In the genomic region with DNA sequence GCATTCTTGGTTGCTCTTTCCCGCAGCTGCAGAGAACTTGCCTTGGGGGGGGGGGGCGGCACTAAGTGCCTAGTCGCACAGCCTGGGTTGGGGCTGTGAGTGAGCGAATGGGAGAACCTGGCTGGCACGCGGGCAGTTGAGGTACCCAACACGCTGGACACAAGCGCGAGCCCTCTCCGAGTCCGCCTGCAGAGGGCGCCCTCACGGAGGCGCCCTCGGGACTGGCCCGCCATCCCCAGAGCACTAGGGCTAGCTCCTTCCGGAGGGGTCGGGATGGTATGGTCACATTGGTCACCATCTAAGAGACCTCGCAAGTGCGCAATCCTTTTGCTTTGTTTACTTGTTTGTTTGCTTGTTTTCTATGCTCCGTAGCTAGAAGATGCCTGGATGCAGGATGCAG, we compare ENCODE assay signal across 9 mouse cellular contexts. TPM values are rescaled to one million over a fixed set of nuclear protein-coding genes. Genes with fewer than 3 reads are reported as not detected.
A peak's percentile ranks its signal among the peaks of the same experiment; 100 is the strongest.
DNase-seq lines count a peak whose midpoint lies in the region; ATAC-seq lines count a peak whose summit lies in the region.
"Had no signal": no experiment of that assay in that cellular context is flagged by ENCODE, and none has a peak within 500 bp of the region (broad histone marks: within the 10 kb centered on the region; RNA-seq: fewer than 3 reads in every experiment).

No protein-coding gene starts in this region.

- peak overlapping the region; percentile 55 for H3K4me2 ChIP-seq in lung, embryonic 16.5 days (ENCODE audit: low read depth, low read length)
- H3K4me2 ChIP-seq in embryonic facial prominence, embryonic 13.5 days: peak overlapping the region; percentile 88
- peak overlapping the region; percentile 60 for H3K4me2 ChIP-seq in intestine, embryonic 15.5 days (replicated peaks)
- H3K4me2 ChIP-seq: liver, embryonic 15.5 days had no signal

- no peak overlapping the region for H3K9ac ChIP-seq in lung, embryonic 16.5 days (ENCODE audit: low read length)
- H3K9ac ChIP-seq in embryonic facial prominence, embryonic 13.5 days: peak overlapping the region; percentile 79
- no peak overlapping the region for H3K9ac ChIP-seq in intestine, embryonic 15.5 days
- H3K9ac ChIP-seq: liver, embryonic 15.5 days had no signal

- intact Hi-C loops in gastrocnemius, postnatal 14 days (cut with DNase I; ENCODE audit: low total_unique reads): loop anchor here (10.0 kb wide), 1 partner anchor 270 kb away; a partner anchor contains a TSS

- WGBS in lung, embryonic 16.5 days: 2% methylated on average over 19 of the region's 21 CpGs
- WGBS in embryonic facial prominence, embryonic 13.5 days: under 1% methylated on average over 19 of the region's 21 CpGs
- WGBS in intestine, embryonic 15.5 days: 1% methylated on average over 20 of the region's 21 CpGs

- no peak overlapping the region for H3K27ac ChIP-seq in lung, embryonic 16.5 days (ENCODE audit: low read length)
- H3K27ac ChIP-seq in embryonic facial prominence, embryonic 13.5 days: peak overlapping the region; percentile 89
- H3K27ac ChIP-seq in intestine, embryonic 15.5 days: no peak overlapping the region
- H3K27ac ChIP-seq: liver, embryonic 15.5 days had no signal

- peaks cover 14% of the 10 kb centered on the region for H3K4me1 ChIP-seq in lung, embryonic 16.5 days (replicated peaks; ENCODE audit: control insufficient read depth, insufficient read depth, low read length)
- H3K4me1 ChIP-seq in embryonic facial prominence, embryonic 13.5 days: peaks cover 32% of the 10 kb centered on the region
- H3K4me1 ChIP-seq in intestine, embryonic 15.5 days (replicated peaks): peaks cover 17% of the 10 kb centered on the region

- peak overlapping the region; percentile 34 for H3K4me3 ChIP-seq in lung, embryonic 16.5 days (ENCODE audit: low read length)
- peak overlapping the region; percentile 50 for H3K4me3 ChIP-seq in embryonic facial prominence, embryonic 13.5 days
- H3K4me3 ChIP-seq in intestine, embryonic 15.5 days (replicated peaks): peak overlapping the region; percentile 19
- H3K4me3 ChIP-seq: liver, embryonic 15.5 days had no signal

- H3K27me3 ChIP-seq in lung, embryonic 16.5 days (ENCODE audit: control insufficient read depth, insufficient read depth, low read depth, low read length): peaks cover 72% of the 10 kb centered on the region
- peaks cover 72% of the 10 kb centered on the region for H3K27me3 ChIP-seq in embryonic facial prominence, embryonic 13.5 days
- H3K27me3 ChIP-seq in intestine, embryonic 15.5 days (replicated peaks): peaks cover 67% of the 10 kb centered on the region

- DNase-seq in lung, postnatal 10 days: no peak
- DNase-seq in mesoderm, embryonic 11.5 days (ENCODE audit: low read depth, low spot score): peak; percentile 79
- no peak for DNase-seq in gastrocnemius, postnatal 14 days

- no peaks in the 10 kb centered on the region for H3K9me3 ChIP-seq in lung, embryonic 16.5 days (ENCODE audit: control insufficient read depth, low read length)
- no peaks in the 10 kb centered on the region for H3K9me3 ChIP-seq in embryonic facial prominence, embryonic 13.5 days
- H3K9me3 ChIP-seq in intestine, embryonic 15.5 days: no peaks in the 10 kb centered on the region
- H3K9me3 ChIP-seq: liver, embryonic 15.5 days had no signal

- ATAC-seq in lung, embryonic 16.5 days (ENCODE audit: low read depth): peak; percentile 47; the same call in 1 of the 2 replicates
- no peak; the same call in 1 of the 2 replicates for ATAC-seq in embryonic facial prominence, embryonic 13.5 days (ENCODE audit: insufficient number of reproducible peaks, insufficient read depth, low FRiP score, low TSS enrichment, low read depth)
- ATAC-seq in intestine, embryonic 15.5 days: peak; percentile 55
- ATAC-seq in CD4-positive, CD25-positive, alpha-beta regulatory T cell, adult 4 months: no peak
- ATAC-seq in activated CD4-positive, CD25-positive, alpha-beta regulatory T cell, adult 4 months: no peak

- no peaks in the 10 kb centered on the region for H3K36me3 ChIP-seq in lung, embryonic 16.5 days (ENCODE audit: control insufficient read depth, insufficient read depth, low read length)
- H3K36me3 ChIP-seq in embryonic facial prominence, embryonic 13.5 days: no peaks in the 10 kb centered on the region
- H3K36me3 ChIP-seq in intestine, embryonic 15.5 days: no peaks in the 10 kb centered on the region
- H3K36me3 ChIP-seq: liver, embryonic 15.5 days had no signal

RNA-seq across cellular contexts. Expression of a gene that starts 10.8 kb away (rescaled TPM):
- polyA plus RNA-seq in lung, embryonic 16.5 days (2015; fragmentation: Nextera tagmentation; extraction: Ambion mirVana): 0.10 and 0.14 TPM in 2 replicates
- 11.4 and 13.4 TPM in 2 replicates for polyA plus RNA-seq in embryonic facial prominence, embryonic 13.5 days (2015; fragmentation: Nextera tagmentation; extraction: Ambion mirVana)
- 0.33 and 0.35 TPM in 2 replicates for polyA plus RNA-seq in intestine, embryonic 15.5 days (2015; fragmentation: Nextera tagmentation; extraction: Ambion mirVana)
- under 1 TPM in 1 of 2 experiments, not detected in 1; 0.08 TPM for polyA plus RNA-seq in CD4-positive, CD25-positive, alpha-beta regulatory T cell, adult 4 months (2017; shearing (Covaris generic))
- not detected for total RNA-seq in gastrocnemius, postnatal 14 days (2021)
- under 1 TPM in 1 of 2 experiments, not detected in 1; 0.05 TPM for polyA plus RNA-seq in activated CD4-positive, CD25-positive, alpha-beta regulatory T cell, adult 4 months (2017; shearing (Covaris generic))

Comparison
In these comparisons a context has a peak if more than half of its experiments do, and no peak if none do; other contexts are left out.
1. ATAC-seq: peak in lung, embryonic 16.5 days (single experiment) and intestine, embryonic 15.5 days (single experiment); none in embryonic facial prominence, embryonic 13.5 days (single experiment), CD4-positive, CD25-positive, alpha-beta regulatory T cell, adult 4 months (single experiment) and activated CD4-positive, CD25-positive, alpha-beta regulatory T cell, adult 4 months (single experiment).
2. Peak in every context shown above with its lines, with median percentiles within 50 percentile points of each other: H3K4me2 ChIP-seq and H3K4me3 ChIP-seq.